Mouse (Mus musculus) heart, embryonic 12.5 days (tissue): ENCODE measurements at regions not wholly inside any gene's neighbourhood (a gene's known extent, or its start where the extent isn't known, plus 50 kb on each side); places are given as distances from the start of the nearest gene placed in this dataset.
A peak's percentile ranks its signal among the peaks of the same experiment; 100 is the strongest.

Experiments used
- ATAC-seq: fragments of 200-750 bp; cut with Nextera tagmentation; 2 replicates; pipeline ENCODE4 v1.8.0; 2017; ENCODE audit warnings: moderate TSS enrichment, moderate library complexity; ENCODE audit not compliant: insufficient number of reproducible peaks, low FRiP score
- H3K27ac ChIP-seq: fragments of 300-500 bp; sonication (generic); 2 replicates; pipeline ENCODE4 v1.5.1; 2016; ENCODE audit warnings: mild to moderate bottlenecking, moderate library complexity; ENCODE audit not compliant: poor library complexity, severe bottlenecking
- H3K27me3 ChIP-seq: fragments of 300-500 bp; sonication (generic); replicated peaks from 2 replicates; pipeline ENCODE4 v1.6.1; 2016; ENCODE audit warnings: mild to moderate bottlenecking, moderate library complexity
- H3K36me3 ChIP-seq: fragments of 300-500 bp; sonication (generic); 2 replicates; pipeline ENCODE4 v1.6.1; 2016; ENCODE audit warnings: mild to moderate bottlenecking, moderate library complexity
- H3K4me1 ChIP-seq: fragments of 300-500 bp; sonication (generic); replicated peaks from 2 replicates; pipeline ENCODE4 v1.6.1; 2016; ENCODE audit warnings: mild to moderate bottlenecking
- H3K4me2 ChIP-seq: fragments of 300-500 bp; sonication (generic); 2 replicates; pipeline ENCODE4 v1.6.1; 2016; ENCODE audit warnings: mild to moderate bottlenecking, moderate library complexity
- H3K4me3 ChIP-seq: fragments of 300-500 bp; sonication (generic); 2 replicates; pipeline ENCODE4 v1.5.1; 2016; ENCODE audit warnings: mild to moderate bottlenecking
- H3K9ac ChIP-seq: fragments of 300-500 bp; sonication (generic); 2 replicates; pipeline ENCODE4 v1.6.1; 2016; ENCODE audit warnings: mild to moderate bottlenecking, moderate library complexity
- H3K9me3 ChIP-seq: fragments of 300-500 bp; sonication (generic); replicated peaks from 2 replicates; pipeline ENCODE4 v1.6.1; 2016; ENCODE audit warnings: mild to moderate bottlenecking, moderate library complexity
- WGBS: fragments of 180-500 bp; shearing (Covaris S2); methylation state at CpG from one replicate; pipeline ENCODE4 v1.1.7; 2016; 5-methylcytosine and 5-hydroxymethylcytosine counted together

GRCm38 (mm10) chr15:36855550-36856131 lies 151.9 kb downstream of the Zfp706 start:
- ATAC-seq: peak; percentile 62; the same call in 1 of the 2 replicates
- peak overlapping the region; percentile 89 for H3K27ac ChIP-seq
- no peak overlapping the region for H3K9ac ChIP-seq
- no peak overlapping the region for H3K4me3 ChIP-seq
- 35% methylated on average over 7 of the region's 7 CpGs for WGBS
- H3K9me3 ChIP-seq: no peaks in the 10 kb centered on the region
- H3K4me1 ChIP-seq: peaks cover 33% of the 10 kb centered on the region
- no peaks in the 10 kb centered on the region for H3K36me3 ChIP-seq
- no peaks in the 10 kb centered on the region for H3K27me3 ChIP-seq
- peak overlapping the region; percentile 31 for H3K4me2 ChIP-seq

DNA sequence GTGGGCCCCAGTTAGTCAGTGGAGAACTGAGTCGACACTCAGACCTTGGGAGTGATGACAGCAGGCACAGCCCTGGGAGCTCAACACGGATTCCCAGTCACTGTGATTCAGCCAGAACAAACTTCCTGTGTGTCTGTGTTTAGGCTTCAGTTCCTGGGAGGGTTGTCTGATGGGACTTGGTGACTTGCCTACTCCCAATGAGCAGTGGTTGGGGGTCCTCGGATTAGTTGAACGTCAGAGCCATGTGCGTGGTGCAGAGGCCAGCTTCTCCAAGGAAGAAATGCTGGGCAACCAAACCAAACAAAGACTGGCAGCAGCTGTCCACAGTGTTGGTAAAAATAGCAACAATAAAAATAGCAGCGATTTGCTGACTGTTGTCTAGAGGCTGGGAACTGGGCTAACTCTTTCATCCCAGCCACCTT lies 152.7 kb downstream of the Zfp706 start:
- Histone ChIP-seq H3K4me2 (peak overlapping the region; percentile 31), H3K4me1 (peaks cover 33% of the 10 kb centered on the region), H3K27ac (peak overlapping the region; percentile 89), H3K27me3 (no peaks in the 10 kb centered on the region), H3K9ac (no peak overlapping the region; the same call in 1 of the 2 replicates), H3K4me3 (no peak overlapping the region), H3K9me3 (no peaks in the 10 kb centered on the region), H3K36me3 (no peaks in the 10 kb centered on the region)
- 11% methylated on average over 6 of the region's 6 CpGs for WGBS
- ATAC-seq: peak; percentile 70

DNA sequence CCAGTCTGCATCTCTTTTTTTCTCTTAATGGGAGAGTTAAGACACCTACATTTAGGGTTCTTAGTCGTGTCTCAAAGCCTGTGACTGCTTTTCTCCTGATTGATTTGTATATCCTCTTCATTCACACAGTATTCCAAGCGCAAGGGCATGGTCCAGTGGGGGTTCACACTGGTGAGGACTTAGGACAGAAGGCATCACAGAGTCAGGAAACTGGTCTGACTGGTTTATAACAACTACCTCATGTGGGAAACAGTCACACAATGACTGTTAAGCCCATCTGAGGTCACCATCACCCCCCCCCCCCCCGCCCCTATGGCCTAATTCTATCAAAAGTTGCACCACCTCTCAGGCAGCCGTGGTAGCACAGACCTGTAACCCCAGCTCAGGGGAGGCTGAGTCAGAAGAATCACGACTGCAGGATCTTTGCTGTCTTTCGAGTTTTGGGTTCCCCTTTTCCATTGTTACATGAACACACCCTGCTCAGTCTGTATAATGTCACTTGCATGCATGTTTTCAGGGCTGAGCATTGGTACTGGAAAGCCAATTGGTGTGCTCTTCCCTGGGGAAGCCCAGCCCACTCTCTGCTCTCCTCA lies 155.2 kb downstream of the Zfp706 start:
- H3K36me3 ChIP-seq: no peaks in the 10 kb centered on the region
- no peak for ATAC-seq
- no peak overlapping the region for H3K4me2 ChIP-seq
- WGBS: 71% methylated on average over 6 of the region's 6 CpGs
- H3K4me3 ChIP-seq: no peak overlapping the region
- peaks cover 40% of the 10 kb centered on the region for H3K4me1 ChIP-seq
- no peak overlapping the region for H3K9ac ChIP-seq
- H3K27me3 ChIP-seq: no peaks in the 10 kb centered on the region
- H3K9me3 ChIP-seq: no peaks in the 10 kb centered on the region
- no peak overlapping the region for H3K27ac ChIP-seq

DNA sequence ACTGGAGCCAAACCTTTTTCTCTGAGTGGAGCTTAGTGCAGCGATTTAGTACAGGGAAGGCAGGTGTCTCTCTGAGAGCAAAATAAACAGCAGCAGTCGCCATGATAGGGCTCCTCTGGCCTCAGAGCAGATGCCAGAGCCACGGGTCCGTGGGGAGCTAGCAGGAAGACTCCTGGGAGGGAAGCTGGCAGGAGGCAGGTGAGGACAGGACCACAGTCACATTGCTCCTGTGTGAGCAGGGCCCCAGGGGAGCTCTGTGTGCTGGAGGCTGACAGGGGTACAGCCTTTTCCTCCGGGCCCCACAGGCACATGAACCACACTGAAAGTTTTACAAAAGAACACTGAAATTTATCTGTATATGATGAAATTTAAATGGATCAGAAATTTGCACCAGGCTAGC lies 159.3 kb downstream of the Zfp706 start:
- Histone ChIP-seq H3K27me3 (no peaks in the 10 kb centered on the region), H3K9ac (no peak overlapping the region), H3K36me3 (no peaks in the 10 kb centered on the region), H3K4me3 (no peak overlapping the region), H3K9me3 (no peaks in the 10 kb centered on the region), H3K4me1 (peaks cover 39% of the 10 kb centered on the region), H3K4me2 (no peak overlapping the region), H3K27ac (no peak overlapping the region)
- ATAC-seq: no peak
- WGBS: 48% methylated on average over 5 of the region's 5 CpGs

- 0 out of 2 replicates have a peak overlapping the region, but pooled peaks have one; percentile 25 for H3K27ac ChIP-seq
- no peak overlapping the region for H3K4me2 ChIP-seq
- H3K9ac ChIP-seq: peak overlapping the region; percentile 32; the same call in 1 of the 2 replicates
- 75% methylated on average over 9 of the region's 9 CpGs for WGBS
- no peaks in the 10 kb centered on the region for H3K27me3 ChIP-seq
- no peak for ATAC-seq
- H3K9me3 ChIP-seq: no peaks in the 10 kb centered on the region
- H3K4me3 ChIP-seq: no peak overlapping the region
- peaks cover 53% of the 10 kb centered on the region for H3K4me1 ChIP-seq
- H3K36me3 ChIP-seq: no peaks in the 10 kb centered on the region
These were observed 160.8 kb downstream of the Zfp706 start for GRCm38 (mm10) chr15:36846806-36847205.
